Mouse (Mus musculus): Measurements from ENCODE around the gene Hoxb6.

The Hoxb6 gene

DNA sequence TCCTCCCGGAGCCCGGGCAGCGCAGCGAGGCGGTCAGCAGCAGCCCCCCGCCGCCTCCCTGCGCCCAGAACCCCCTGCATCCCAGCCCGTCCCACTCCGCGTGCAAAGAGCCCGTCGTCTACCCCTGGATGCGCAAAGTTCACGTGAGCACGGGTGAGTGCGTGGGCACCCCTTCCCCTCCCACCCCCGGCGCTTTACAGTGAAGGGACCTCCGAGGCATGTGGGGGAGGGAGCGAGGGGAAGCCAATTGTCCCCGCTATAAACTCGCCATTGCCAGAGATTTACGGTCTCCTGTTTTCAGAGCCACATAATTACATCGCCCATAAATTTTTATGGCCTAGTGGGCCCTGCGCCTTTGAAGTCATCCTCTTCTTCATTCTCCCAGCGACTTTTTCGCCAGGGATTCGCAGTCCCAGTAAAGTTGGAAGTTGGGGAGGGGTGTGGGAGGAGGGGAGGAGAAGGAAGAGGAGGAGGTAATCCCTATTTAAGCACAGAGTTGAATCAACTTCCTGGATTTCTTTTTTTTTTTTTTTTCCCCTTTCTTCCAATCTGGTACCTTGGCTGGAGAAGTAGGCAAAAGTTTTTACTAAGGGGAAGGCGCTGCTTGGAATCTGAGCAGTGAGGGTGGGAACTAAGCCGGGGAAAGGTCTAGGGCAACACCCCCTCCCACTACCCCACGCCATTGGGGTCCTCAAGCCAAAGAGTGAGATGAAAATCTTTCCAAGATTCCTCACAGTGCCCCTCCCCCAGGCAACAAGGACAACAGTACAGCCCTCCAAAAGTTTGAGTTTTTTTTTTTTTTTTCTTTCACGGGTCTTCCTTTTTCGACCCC, 27.0 kb downstream of the Hoxb6 start:
- peak; percentile 91 for DNase-seq

DNA sequence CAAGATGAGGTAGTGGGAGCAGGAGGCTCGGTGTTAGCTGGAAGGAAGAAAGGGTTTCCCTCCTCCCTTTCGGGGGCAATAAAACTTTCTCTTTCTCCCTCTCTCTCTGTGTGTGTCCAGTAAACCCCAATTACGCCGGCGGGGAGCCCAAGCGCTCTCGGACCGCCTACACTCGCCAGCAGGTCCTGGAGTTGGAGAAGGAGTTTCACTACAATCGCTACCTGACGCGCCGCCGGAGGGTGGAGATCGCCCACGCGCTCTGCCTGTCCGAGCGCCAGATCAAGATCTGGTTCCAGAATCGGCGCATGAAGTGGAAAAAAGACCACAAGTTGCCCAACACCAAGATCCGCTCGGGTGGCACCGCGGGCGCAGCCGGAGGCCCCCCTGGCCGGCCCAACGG, 27.6 kb downstream of the Hoxb6 start:
- DNase-seq = no peak

DNA sequence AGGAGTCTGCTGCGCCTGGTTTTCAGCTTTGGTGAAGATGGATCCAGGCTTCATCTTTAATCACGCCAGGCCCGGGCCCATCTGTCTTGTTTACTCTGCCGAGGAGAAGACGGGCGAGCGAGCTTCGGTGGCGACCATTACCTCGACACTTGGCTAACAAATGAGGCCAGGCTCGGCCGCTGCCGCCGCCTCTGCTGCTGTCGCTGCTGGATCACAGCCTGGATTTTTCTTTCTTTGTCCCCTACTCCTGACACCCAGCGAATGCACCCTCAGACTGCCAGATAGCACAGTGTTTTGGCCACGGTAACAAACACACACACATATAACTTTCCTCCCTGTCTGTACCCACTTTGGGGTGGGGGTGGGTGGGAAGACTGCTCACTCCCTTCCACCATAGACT, 28.4 kb downstream of the Hoxb6 start:
- DNase-seq = no peak

DNA sequence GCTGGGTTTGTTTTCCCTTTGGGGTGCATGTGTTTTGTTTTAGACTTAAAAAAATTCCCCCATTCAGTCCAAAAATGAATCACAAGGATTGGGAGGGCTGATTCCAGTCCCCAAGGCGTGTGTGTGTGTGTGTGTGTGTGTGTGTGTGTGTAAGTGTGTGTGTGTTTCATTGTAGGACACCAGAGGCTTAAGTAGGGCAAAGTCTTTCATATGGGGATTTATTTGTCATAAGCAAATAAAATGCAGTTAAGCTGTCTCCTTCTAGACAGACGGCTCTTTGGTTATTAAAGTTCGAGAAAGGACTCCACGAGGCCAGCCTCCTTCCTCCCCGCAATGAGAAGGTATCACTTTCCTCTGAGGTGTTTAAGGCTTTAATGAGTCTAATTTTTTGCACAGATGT, 29.6 kb downstream of the Hoxb6 start:
- no peak for DNase-seq

DNA sequence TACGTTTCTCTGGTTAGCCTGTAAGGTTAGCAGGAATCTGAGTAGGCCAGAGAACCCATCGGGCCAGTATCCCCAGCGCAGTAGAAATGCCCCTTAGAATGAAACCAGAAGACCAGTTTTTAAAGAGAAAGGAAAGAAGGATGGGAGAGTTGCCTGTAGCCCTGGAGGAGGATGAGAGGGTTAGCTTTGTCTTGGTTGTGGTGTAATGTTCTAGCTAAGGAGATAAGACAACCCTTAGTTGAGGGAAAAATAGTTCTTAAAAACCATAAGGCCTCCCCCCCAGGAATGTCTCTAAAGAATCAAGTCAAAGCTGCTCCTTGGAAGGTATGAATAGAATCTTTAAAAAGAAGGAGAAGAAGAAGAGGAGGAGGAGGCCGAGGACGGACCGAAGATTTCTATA, 30.5 kb downstream of the Hoxb6 start:
- DNase-seq = no peak

DNA sequence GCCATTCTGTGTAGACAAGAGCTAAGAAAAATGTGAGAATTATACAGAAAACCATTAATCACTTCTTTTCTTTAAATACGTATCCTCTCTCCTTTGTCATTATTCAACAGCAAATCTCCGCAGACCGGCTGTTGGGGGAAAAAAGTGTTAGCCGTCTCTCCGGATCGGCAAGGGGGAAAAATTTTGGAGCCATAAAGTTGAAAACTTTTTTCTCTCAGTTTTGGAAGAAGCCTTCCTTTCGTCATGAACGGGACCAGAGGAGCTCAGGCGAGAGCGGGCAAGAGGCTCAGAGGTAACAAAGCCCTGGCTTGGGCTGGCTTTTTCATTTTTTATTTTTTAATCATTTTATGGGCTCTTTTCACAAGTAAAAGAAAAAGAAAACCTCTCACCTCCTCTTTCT, 30.9 kb downstream of the Hoxb6 start, which contains the start of gene Hoxb3:
Hoxb3 (plus strand) TSS at position 173 of the 400 bp plus-strand sequence.
- DNase-seq = no peak

DNA sequence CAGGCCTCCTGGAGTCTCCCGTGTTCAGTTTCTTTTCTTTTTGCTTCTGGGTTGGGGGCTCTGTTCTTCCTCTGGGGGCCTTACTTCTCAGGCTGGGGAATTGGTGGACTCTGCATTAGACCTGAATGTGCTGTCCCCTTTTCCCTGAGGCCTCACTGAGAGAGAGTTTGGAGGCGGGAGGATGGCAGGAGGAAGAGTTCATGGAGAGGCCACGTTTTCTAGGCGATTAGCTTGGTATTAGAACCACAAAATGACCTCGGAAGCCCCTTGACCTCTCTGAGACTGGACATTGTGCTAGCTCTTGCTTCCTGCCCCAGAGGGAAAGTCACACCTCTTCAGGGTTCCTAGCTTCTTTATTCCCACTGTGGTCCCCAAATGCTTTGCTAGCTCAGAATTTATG, 31.8 kb downstream of the Hoxb6 start:
- DNase-seq = no peak

DNA sequence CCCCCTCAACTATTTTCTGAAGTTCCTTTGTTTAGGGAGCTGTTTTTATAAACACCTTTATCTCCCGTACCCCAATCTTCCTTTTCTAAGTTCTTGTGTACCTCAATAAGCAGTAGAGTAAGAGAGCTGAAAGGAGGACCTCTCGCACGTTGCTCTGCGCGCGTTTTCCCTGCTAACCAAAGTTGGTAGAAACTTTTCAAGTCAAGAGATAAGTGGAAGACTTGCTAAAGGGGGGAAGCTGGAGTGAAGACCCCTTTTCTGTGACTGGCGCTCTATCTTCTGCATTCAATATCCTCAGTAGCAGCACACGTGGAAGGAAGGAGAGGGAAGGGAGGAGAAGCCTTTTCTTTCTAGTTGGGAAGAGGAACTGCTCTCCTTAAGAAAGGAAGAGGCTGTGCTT, 32.7 kb downstream of the Hoxb6 start:
- DNase-seq = no peak

DNA sequence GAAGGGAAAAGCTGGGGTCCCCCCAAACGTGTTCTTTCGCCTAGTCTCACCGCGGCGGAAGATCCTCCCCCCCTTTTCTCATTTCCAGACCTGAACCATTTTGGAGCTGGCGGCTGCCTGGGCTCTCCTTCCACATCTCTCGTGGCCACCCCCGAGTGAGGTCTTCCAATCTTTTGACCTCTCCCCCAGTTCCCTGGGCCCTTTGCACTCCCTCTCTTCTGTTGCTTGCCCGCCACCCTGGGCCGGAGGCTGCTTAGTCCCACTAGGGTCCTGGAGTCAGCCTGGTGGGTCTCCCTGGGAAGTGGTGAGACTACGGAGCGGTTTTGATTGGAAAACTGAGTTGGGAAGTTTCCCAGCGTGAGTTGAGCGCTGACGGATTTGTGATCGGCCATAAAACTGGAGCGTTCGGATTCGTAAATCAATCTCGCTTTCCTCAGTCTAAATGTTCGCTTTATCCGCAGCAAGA, 33.5 kb downstream of the Hoxb6 start:
- DNase-seq = no peak

DNA sequence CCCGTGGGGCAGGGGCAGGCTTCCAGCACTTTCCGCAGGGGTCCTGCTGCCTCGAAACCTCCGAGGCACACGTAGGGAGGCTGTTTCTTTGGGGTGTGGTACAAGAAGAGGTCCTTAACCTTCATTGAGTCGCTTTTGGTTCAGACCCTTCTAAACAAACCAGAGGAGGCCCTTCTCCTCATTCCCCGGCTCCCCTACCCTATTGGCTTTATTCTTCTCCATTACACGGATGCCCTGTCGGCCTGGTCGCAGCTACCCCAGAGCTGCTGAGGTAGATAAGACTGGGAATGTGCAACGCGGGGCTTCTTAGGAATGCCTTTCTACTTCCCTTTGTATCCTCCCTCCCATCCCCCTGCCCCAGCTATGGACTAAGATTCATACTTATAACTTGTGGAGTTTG, 34.4 kb downstream of the Hoxb6 start:
- no peak for DNase-seq

DNA sequence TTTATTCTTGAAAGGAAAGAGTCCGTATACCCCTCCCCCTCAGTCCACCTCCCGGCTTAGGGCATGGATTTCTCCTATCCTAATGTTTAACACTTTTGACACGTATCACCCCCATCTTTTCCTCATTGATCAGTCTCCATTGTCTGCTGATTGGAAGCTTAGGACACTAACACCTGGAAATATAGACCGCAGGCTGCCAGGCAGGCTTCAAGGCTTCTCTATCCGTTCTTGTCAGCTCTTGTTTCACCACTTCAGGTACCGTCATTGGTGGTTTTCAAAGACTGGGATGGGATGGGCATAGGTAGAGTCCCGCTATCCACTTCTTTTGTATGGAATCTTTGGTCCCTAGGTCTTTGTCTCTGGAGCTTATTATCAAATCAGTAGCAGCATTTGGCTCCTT, 34.8 kb downstream of the Hoxb6 start:
- DNase-seq = no peak

DNA sequence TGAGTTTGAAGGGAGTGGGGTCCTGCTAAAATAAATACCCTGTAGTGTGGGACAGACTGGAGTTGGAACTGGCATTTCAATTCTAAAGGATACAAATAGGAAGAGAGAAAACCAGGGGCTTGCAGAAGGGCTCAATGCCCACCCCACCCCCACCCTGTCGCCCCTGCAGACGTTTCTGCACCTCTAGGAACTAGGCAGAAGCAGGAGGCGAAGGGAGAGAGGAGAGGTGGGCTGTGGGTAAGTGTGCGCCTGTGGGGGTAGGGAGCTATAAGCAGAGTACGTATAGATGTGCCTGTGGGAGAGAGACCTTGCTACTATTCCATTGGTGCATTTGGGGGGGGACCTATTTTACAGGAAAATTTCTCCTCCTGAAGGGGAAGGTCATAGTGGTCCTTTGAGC, 35.5 kb downstream of the Hoxb6 start:
- DNase-seq = no peak

DNA sequence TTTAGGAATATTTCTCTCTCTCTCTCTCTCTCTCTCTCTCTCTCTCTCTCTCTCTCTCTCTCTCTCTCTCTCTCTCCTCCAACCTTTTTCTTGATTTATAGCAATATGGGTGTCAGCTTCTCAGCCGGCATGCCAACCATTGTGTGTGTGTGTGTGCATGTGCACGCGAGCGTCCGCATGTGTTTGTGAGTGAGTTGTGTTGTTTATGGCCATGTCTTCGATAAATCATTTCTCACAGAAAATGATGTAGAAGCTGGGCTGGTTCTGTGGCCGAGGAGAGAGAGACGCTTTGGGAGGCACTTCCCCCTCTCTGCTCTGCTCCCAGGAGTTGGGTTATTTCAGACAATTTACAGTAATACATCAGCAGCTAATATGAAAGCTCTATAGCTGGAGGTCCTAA, 36.3 kb downstream of the Hoxb6 start:
- DNase-seq = no peak

DNA sequence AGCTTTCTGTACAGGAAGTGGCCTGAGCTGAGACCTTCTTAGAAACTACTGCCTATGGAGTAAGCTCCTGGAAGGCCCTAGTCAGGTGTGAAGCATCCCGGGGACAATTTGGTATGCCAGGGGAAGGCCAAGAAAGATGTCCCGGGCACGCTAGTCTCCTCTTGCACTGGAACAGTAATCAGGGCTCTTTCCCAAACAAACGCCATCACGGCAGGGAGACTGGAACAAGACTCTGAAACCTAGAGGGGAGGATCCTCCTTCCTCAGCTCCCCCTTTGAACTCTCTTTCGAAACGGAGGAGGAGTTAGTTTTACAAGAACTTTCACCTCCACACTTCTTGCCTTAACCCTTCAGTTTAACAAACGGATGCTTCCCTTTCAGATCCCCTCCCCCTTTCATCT, 39.8 kb downstream of the Hoxb6 start:
- no peak for DNase-seq

DNA sequence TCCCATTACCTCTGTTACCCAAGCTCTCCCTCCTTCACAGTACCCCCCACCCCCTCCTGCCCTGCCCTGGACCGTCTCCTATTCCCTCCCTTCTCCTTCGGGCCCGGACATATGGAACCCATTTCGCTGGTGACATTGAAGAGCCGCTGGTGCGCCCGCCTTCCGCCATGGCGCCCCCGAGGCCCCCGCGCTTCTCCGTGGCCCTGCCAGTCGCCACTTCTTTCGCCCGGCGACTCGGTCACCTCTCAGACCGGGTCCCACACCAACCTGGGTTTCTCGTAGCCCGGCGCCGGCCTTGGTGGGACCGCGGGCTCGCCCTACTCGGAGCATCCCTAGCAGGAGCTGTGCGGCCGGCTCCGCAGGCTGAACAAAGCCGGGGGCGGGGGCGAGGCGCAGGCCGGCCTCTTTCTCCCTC, 40.3 kb downstream of the Hoxb6 start:
- peak; percentile 89 for DNase-seq

DNA sequence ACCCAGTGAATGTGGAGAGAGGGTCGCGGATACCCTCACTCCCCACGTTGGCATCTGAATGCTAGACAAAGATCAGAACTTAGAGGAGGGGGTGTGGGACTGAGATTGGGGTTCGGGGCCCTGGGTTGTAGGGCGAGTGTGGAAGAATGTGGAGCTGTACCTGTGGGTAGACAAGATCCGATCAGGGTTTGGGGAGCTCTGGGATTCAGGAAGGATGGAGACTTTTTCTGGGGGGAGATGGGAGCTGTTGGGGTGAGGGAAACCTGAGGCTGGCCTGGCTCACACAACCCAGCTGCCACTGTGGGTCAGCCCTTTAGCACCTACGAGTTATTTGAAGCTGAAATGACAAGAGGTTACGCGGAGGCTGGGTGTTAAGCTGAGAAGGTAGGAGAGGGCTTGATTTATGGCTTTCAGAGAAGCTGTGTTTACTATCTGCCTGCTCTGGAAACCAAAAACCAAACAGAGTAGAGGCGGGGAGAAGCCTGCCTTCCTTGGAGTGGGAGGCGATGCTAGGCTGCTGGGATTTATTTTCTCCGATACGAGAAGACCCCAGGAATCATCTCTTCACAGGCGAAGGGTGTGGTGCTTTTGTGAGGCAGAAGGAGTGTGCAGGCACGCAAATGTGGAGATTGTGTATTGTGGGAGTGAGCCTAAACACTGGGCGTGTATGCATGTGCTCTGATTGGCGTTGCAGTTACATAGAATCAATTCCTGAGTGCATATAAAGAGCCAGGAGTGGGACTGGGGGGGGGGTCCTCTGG, 41.1 kb downstream of the Hoxb6 start:
- DNase-seq = no peak

DNA sequence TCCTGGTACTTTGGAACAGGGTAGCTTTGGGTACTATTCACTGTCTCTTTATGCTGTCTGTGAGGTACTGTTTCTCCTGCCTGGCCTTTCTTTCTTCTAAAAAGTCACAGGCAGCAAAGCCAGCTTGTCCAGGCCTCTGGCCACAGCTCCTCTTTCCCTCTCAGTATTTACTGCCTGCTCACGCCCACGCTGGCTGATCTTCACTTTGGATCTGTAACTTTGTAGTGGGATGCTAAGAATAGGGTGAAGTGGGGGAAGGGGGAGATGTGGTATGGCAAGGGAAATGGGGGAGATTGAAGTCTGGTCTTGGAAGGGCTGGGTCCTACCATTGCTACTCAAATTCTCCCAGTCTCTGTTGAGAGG, 41.7 kb downstream of the Hoxb6 start:
- no peak for DNase-seq

DNA sequence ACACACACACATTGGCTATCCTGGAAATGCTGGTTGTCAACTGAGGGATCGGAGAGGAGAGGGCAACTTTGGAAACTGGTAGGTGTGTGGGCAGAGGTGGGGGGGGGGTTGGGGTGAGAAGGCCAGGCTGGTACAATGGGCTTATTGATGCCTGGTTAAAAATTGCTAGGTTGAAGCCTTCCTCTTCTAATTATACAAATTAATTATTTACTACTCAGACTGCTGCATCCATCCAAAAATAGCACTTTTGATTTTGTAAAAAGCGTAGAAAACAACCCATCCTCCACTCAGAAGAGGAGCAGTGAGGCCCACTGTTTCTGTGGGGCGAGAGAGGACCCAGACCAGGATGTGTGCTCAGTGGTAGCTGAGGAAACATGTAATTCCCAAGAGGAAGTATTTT, 42.7 kb downstream of the Hoxb6 start:
- DNase-seq = no peak

DNA sequence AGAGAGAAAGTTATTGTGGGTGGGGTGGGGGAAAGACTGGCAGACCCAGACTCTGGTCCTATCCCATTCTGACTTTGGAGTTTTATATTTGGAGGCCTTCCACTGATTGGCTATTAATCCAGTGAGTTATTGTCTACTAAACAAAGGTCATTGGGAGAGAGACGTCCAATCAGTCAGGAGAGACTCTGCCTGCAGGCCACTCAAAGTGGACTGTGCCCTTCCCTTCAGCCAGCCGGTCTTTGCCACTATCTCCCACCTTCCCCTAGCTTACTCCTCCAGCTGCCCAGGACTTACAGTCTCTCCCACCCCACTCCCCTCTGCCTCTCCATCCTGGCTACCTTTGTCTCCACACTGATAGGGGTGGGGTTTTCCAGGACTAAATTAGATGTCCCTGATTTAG, 44.3 kb downstream of the Hoxb6 start:
- DNase-seq = no peak

DNA sequence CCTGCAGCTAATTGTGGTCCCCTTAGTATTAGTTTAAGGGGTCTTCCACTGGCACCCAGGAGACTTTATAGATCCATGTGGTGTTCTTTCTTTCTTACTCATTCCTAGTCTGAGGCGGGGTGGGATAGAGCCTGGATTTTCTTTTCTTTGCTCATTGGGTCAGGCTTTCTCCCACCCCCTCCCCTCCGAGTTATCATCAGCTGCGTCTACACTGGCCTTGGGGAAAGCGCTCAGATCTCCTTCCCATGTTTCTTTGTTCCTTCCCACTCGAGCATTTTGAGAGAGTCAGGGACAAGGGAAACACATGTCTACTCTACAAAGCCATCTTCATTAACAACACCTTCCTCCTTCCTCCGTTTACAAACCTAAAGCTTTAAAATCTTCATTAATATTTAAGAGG, 44.8 kb downstream of the Hoxb6 start:
- DNase-seq = no peak

DNA sequence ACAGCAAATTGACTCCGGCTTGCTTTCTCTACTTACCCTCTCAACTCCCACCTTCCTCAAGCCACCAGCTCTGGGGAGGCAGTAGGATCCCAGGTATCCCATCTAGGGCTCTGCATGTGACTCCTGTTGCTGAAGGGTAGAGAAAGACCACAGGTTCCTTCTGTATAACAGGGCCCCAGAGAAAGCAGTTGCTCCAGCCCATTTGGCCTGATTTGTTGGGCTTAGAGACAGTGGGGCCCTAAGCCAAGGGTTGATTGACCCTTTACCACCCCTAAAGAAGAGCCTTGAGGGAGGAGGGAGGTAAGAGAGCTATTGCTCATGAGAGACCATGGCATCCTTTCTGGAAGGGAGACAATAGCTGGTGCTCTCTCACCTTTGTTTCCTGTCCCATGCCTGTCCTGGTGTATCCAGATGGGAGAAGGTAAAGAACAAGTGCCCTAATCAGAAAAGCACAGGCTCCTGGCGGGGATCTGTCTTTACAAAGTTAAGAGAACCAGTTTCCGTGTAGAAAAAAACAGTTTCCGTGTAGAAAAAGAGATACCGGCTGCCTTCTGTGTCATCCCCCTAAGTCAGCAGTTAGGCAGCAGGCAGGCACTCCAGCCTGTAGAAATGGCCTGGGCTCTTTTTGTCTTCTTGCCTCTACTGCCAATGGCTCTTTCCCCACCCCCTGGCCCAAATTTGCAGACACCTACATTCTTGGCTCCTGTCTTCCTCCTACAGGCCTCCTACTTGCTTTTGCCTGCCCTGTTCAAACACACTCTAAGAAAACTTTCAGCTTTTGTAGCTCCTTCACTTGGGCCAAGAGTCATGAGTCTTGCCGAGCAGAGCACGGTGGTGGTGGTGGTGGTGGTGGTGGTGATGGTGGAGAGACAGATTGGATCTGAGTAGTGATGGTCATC, 46.9 kb downstream of the Hoxb6 start:
- DNase-seq = peak; percentile 87

DNA sequence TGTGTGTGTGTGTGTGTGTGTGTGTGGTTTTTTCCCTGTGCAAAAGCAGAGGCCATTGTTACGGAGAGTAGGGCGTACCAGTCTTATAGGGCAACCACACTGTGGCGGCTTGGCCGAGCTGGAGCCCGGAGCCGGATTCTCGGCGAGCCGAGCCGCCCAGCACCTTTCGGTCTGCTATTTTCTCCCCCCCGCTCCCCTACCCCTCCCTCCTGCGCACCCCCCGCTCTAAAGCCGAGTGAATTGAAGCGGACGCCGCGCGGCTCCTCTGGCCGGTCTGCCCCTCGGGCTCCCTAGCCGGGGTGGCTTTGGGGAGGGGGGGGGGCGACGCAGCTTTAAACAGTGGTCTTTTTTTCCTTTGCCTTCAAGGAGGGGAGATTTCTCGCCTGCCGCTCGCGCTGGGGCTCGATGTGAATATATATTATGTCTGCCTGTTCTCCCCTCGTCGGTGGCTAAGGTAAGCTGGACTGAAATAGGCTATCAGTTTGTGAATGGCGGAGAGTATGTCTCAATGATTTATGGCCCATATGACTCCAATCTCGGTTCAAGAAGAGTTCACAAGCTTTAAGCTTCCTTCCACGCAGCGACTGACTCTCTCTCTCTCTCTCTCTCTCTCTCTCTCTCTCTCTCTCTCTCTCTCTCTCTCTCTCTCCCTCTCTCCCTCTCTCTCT, 48.6 kb downstream of the Hoxb6 start:
- peak; percentile 90 for DNase-seq
